Mouse (Mus musculus): ENCODE results near the gene Itch. TPM values are rescaled to one million over a fixed set of nuclear protein-coding genes. Genes with fewer than 3 reads are reported as not detected.

Itch gene
- 35.0 and 35.9 TPM in 2 replicates for polyA plus RNA-seq (2015; fragmentation: Nextera tagmentation; extraction: Ambion mirVana)

DNA sequence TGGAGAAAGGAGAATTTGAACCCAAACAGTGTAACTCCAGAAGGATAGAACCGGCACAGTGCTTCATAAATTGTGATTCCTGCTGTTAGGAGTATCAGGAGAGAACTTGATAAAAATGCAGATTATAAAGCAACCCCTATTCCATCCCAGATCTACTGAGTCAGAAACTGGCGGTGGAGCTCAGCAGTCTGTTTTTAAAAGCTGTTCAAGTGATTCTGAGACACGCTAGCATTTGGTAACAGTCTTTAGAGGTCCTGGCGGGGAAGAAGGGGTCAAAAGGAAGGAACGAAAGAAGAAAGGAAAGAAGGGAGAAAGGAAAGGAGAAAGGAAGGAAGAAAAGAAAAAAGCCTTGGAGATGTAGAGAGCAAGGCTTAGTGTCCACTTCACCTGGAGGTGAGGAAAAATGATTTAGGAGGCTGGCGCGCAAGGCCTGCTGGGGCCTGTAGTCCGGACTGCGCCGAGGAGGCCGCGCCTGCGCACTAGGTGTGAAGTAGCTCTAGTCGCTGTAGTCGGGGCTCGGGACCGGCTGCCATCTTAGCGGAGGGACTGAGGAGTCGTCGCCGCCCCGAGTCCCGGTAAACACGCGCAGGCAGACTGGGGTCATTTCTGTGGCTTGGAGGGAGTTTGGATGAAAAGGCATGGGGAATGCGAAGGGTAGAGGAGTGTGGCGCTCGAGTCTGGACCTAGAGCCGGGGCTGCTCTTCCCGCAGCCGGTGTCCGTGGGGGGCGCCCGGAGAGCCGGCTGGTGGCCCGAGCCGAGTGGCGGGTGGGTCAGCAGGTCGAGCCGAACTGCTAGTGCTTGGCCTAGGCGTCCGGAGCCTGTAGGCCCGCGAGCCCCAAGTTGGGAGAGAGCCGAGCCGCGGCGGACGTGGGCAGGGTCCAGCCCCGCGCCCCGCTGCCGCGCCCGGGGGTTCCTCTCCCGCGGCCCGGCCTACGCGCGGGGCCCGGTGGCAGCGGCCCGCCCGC is at the start of gene Itch:
Gene Itch (plus strand): TSS at position 499 of the 966 bp plus-strand sequence.
- peaks cover 3% of the 10 kb centered on the region for H3K36me3 ChIP-seq (ENCODE audit: control insufficient read depth, insufficient read depth)
- no peaks in the 10 kb centered on the region for H3K27me3 ChIP-seq (ENCODE audit: control insufficient read depth, insufficient read depth, low read length)
- 2% methylated on average over 58 of the region's 65 CpGs for WGBS
- peak within 1 kb of the TSS; percentile 90 for H3K4me3 ChIP-seq (ENCODE audit: low read length)
- peak within 1 kb of the TSS; percentile 87 for H3K27ac ChIP-seq (ENCODE audit: low read length)
- ATAC-seq (replicated peaks; ENCODE audit: extremely low read depth, insufficient read depth, low FRiP score), result peak; percentile 96
- H3K9me3 ChIP-seq (replicated peaks; ENCODE audit: control insufficient read depth, low read length), result no peaks in the 10 kb centered on the region
- H3K4me1 ChIP-seq (ENCODE audit: control insufficient read depth, insufficient read depth, low read length), result peaks cover 17% of the 10 kb centered on the region
- H3K9ac ChIP-seq (ENCODE audit: low read length), result peak within 1 kb of the TSS; percentile 97
- H3K4me2 ChIP-seq (ENCODE audit: low read depth, low read length), result peak within 1 kb of the TSS; percentile 73

DNA sequence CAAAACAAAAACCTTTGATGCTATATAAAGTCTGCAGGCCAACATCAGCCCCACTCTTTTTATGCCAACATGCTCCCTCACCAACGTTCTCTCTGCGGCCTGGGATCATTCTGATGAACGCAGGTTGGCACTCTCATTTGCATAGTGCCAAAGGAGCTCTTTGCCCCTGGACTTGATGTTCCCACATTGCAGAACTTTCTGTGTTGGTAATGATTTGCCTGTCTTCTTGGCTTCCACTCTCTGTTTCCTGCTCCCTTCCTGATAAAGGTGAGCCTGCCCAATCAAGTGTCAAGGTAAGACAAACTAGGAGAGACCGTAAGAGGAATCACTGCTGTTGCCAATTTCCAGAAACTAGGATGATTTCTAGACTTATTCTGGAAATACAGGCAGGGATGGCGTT is 48.8 kb upstream of the Itch start:
- no peak overlapping the region for H3K9ac ChIP-seq (ENCODE audit: low read length)
- ATAC-seq (replicated peaks; ENCODE audit: extremely low read depth, insufficient read depth, low FRiP score), result no peak
- H3K27ac ChIP-seq (ENCODE audit: low read length), result no peak overlapping the region
- 83% methylated on average over 5 of the region's 5 CpGs for WGBS
- no peak overlapping the region for H3K4me2 ChIP-seq (ENCODE audit: low read depth, low read length)
- H3K4me3 ChIP-seq (ENCODE audit: low read length), result no peak overlapping the region
- no peaks in the 10 kb centered on the region for H3K9me3 ChIP-seq (replicated peaks; ENCODE audit: control insufficient read depth, low read length)
- no peaks in the 10 kb centered on the region for H3K27me3 ChIP-seq (ENCODE audit: control insufficient read depth, insufficient read depth, low read length)
- H3K36me3 ChIP-seq (ENCODE audit: control insufficient read depth, insufficient read depth), result no peaks in the 10 kb centered on the region
- no peaks in the 10 kb centered on the region for H3K4me1 ChIP-seq (ENCODE audit: control insufficient read depth, insufficient read depth, low read length)

DNA sequence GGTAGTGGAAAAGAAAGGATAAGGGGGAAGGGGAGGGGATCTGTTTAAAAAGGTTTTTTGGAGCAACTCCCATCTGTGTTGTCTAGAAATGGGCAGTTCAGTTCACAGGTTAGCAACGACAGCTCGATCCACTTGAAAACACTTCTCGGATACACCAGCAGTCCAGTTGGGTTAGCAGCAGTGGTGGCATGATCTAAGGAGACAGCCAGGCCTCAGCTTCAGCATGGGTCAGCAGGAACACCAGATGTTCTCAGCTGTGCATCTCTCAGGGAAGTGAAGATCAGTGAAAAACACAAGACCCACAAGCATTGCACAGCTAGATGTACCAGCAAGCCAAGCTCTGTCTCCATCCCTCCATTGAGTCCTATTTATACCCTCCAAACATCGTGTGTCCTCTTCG is 47.0 kb upstream of the Itch start:
- Histone ChIP-seq H3K36me3 (ENCODE audit: control insufficient read depth, insufficient read depth) (no peaks in the 10 kb centered on the region), H3K4me1 (ENCODE audit: control insufficient read depth, insufficient read depth, low read length) (0 out of 2 replicates have a peak, but pooled peaks cover under 1% of the 10 kb centered on the region), H3K9me3 (replicated peaks; ENCODE audit: control insufficient read depth, low read length) (no peaks in the 10 kb centered on the region), H3K27me3 (ENCODE audit: control insufficient read depth, insufficient read depth, low read length) (no peaks in the 10 kb centered on the region), H3K27ac (ENCODE audit: low read length) (no peak overlapping the region), H3K9ac (ENCODE audit: low read length) (no peak overlapping the region), H3K4me2 (ENCODE audit: low read depth, low read length) (no peak overlapping the region), H3K4me3 (ENCODE audit: low read length) (no peak overlapping the region)
- 83% methylated on average over 5 of the region's 5 CpGs for WGBS
- ATAC-seq (replicated peaks; ENCODE audit: extremely low read depth, insufficient read depth, low FRiP score), result no peak

DNA sequence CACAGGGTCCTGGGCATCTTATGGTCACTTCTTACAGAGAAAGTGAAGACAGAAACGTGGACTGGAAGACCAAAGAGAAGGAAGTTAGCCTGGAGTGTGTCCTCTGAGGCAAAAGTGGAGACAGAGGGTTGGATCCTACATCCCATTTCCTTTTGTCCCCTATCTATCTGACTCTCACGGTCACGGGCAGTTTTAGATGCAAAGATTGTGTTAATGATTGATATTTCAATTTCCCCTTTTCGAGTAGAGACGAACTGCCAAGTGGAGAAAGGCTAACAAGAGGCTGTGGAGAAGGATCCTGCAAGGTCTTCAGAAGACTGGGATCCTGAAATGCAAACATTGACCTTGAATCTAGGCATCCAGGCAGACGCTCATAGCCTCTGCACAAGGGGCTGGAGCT is 45.0 kb upstream of the Itch start:
- Histone ChIP-seq H3K27me3 (ENCODE audit: control insufficient read depth, insufficient read depth, low read length) (no peaks in the 10 kb centered on the region), H3K9ac (ENCODE audit: low read length) (no peak overlapping the region), H3K4me2 (ENCODE audit: low read depth, low read length) (no peak overlapping the region), H3K4me1 (ENCODE audit: control insufficient read depth, insufficient read depth, low read length) (0 out of 2 replicates have a peak, but pooled peaks cover 2% of the 10 kb centered on the region), H3K9me3 (replicated peaks; ENCODE audit: control insufficient read depth, low read length) (no peaks in the 10 kb centered on the region), H3K36me3 (ENCODE audit: control insufficient read depth, insufficient read depth) (no peaks in the 10 kb centered on the region), H3K4me3 (ENCODE audit: low read length) (no peak overlapping the region), H3K27ac (ENCODE audit: low read length) (no peak overlapping the region)
- no peak for ATAC-seq (replicated peaks; ENCODE audit: extremely low read depth, insufficient read depth, low FRiP score)
- WGBS, result 64% methylated on average over 6 of the region's 6 CpGs

DNA sequence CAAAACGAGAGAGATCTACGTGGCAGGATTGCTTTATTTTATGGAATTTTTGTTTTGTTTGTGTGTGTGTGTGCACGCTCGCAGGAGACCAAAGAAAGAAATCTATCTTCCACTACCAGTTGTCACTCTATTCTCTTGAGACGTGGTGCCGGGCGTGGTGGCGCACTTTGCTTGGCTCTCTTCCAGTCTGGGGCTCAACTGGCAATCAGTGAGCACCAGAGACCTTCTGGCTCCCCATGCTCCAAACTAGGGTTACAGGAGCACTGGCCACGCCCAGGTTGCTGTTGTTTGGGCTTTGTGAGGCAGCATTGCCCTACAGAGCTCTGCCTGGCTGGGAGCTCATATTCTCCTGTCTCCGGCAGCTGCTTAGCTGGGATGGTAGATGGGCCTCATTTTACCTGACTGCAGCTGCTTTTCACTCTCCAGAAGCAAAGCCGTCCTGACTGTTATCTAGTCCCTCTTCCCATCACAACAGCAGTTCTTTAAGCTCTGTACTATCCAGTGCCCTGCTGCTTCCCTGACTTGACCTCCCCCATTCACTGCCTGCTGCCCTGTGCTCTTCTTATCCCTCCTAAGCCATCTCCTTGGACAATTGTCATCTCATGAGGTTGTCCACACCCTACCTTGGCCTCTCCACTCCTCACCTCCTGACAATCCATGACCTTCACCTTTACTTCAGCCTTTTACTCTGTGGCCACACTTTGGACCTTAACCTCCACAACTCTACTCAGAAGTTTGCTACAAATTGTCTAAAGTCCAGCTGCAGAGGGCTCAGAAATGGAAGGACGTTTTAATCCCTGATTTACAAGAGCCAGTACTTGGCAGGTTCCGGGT is 42.2 kb upstream of the Itch start:
- no peak overlapping the region for H3K4me2 ChIP-seq (ENCODE audit: low read depth, low read length)
- no peak overlapping the region for H3K27ac ChIP-seq (ENCODE audit: low read length)
- no peaks in the 10 kb centered on the region for H3K9me3 ChIP-seq (replicated peaks; ENCODE audit: control insufficient read depth, low read length)
- 0 out of 2 replicates have a peak, but pooled peaks cover 2% of the 10 kb centered on the region for H3K4me1 ChIP-seq (ENCODE audit: control insufficient read depth, insufficient read depth, low read length)
- WGBS, result 55% methylated on average over 13 of the region's 13 CpGs
- no peak for ATAC-seq (replicated peaks; ENCODE audit: extremely low read depth, insufficient read depth, low FRiP score)
- H3K27me3 ChIP-seq (ENCODE audit: control insufficient read depth, insufficient read depth, low read length), result no peaks in the 10 kb centered on the region
- no peak overlapping the region for H3K4me3 ChIP-seq (ENCODE audit: low read length)
- no peak overlapping the region for H3K9ac ChIP-seq (ENCODE audit: low read length)
- H3K36me3 ChIP-seq (ENCODE audit: control insufficient read depth, insufficient read depth), result no peaks in the 10 kb centered on the region

DNA sequence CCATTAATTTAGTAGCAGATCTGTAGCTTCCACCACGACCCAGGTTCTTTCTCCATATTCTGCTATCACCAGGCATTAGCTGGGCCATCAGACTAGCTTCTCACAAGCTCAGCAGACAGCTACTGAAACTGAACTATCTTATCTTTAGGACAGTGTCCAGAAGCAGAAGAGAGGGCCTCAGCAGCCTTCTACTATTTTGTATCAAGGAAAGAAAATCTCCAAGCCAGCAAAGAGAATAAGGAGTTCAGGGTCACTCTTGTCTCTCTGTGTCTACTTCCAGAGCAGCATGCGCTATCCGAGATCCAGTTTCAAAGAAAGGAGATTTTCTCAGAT is 41.6 kb upstream of the Itch start:
- no peak for ATAC-seq (replicated peaks; ENCODE audit: extremely low read depth, insufficient read depth, low FRiP score)
- no peaks in the 10 kb centered on the region for H3K9me3 ChIP-seq (replicated peaks; ENCODE audit: control insufficient read depth, low read length)
- no peak overlapping the region for H3K27ac ChIP-seq (ENCODE audit: low read length)
- no peak overlapping the region for H3K9ac ChIP-seq (ENCODE audit: low read length)
- 60% methylated on average over 3 of the region's 3 CpGs for WGBS
- no peaks in the 10 kb centered on the region for H3K27me3 ChIP-seq (ENCODE audit: control insufficient read depth, insufficient read depth, low read length)
- no peak overlapping the region for H3K4me2 ChIP-seq (ENCODE audit: low read depth, low read length)
- H3K4me3 ChIP-seq (ENCODE audit: low read length), result no peak overlapping the region
- no peaks in the 10 kb centered on the region for H3K36me3 ChIP-seq (ENCODE audit: control insufficient read depth, insufficient read depth)
- 0 out of 2 replicates have a peak, but pooled peaks cover 2% of the 10 kb centered on the region for H3K4me1 ChIP-seq (ENCODE audit: control insufficient read depth, insufficient read depth, low read length)

DNA sequence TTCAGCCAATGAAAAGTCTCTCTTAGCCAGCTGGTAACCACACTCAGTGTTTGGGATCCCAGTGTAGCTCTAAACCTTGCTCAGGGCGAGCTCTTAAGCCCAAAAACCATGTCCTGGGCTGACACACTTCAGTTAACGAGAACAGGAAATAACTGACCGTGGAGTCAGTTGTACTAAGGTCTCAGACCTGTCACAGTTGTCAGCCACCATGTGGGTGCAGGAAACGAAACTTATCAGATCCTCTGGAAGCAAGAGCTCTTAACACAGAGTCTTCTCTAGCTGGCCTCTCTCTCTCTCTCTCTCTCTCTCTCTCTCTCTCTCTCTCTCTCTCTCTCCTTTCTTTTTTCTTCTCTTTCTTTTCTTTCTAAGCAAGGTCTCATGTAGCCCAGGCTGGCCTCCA is 39.9 kb upstream of the Itch start:
- H3K36me3 ChIP-seq (ENCODE audit: control insufficient read depth, insufficient read depth), result no peaks in the 10 kb centered on the region
- no peak overlapping the region for H3K27ac ChIP-seq (ENCODE audit: low read length)
- WGBS, result 20% methylated on average over 4 of the region's 4 CpGs
- no peak overlapping the region for H3K4me2 ChIP-seq (ENCODE audit: low read depth, low read length)
- no peak overlapping the region for H3K4me3 ChIP-seq (ENCODE audit: low read length)
- H3K9ac ChIP-seq (ENCODE audit: low read length), result no peak overlapping the region
- no peaks in the 10 kb centered on the region for H3K9me3 ChIP-seq (replicated peaks; ENCODE audit: control insufficient read depth, low read length)
- ATAC-seq (replicated peaks; ENCODE audit: extremely low read depth, insufficient read depth, low FRiP score), result no peak
- H3K4me1 ChIP-seq (ENCODE audit: control insufficient read depth, insufficient read depth, low read length), result 0 out of 2 replicates have a peak, but pooled peaks cover 2% of the 10 kb centered on the region
- no peaks in the 10 kb centered on the region for H3K27me3 ChIP-seq (ENCODE audit: control insufficient read depth, insufficient read depth, low read length)

DNA sequence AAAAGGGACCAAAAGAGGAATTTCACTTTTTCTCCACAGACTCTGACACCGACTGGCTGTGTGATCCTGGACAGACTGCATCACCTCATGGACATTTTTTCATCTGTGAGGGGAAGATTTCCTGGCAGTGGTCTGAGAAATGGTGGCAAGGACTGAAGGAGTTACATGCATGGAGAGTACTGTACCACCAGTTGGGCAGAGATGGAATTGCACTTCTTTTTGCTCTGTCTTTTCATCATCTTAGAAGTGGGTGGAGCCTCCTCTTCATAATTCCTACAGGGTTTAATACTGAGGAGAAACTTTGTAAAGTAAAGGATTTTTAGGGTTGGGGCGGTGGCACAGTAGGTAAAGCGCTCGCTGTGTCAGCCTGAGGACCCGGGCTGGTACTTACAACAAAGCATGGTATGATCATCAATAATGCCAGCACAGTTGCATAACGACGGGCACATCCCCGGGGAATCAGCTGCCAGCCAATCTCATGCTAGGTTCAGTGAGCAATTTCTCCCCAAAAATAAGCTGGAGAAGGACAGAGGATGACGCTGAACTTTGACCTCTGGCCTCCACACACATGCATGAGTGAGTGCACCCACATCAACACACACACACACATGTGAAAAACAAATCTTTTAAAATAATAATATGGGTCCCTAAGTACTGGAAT is 34.5 kb upstream of the Itch start:
- H3K4me1 ChIP-seq (ENCODE audit: control insufficient read depth, insufficient read depth, low read length), result no peaks in the 10 kb centered on the region
- WGBS, result 87% methylated on average over 9 of the region's 9 CpGs
- ATAC-seq (replicated peaks; ENCODE audit: extremely low read depth, insufficient read depth, low FRiP score), result no peak
- no peaks in the 10 kb centered on the region for H3K36me3 ChIP-seq (ENCODE audit: control insufficient read depth, insufficient read depth)
- H3K4me3 ChIP-seq (ENCODE audit: low read length), result no peak overlapping the region
- H3K9ac ChIP-seq (ENCODE audit: low read length), result no peak overlapping the region
- H3K27ac ChIP-seq (ENCODE audit: low read length), result no peak overlapping the region
- H3K9me3 ChIP-seq (replicated peaks; ENCODE audit: control insufficient read depth, low read length), result no peaks in the 10 kb centered on the region
- H3K27me3 ChIP-seq (ENCODE audit: control insufficient read depth, insufficient read depth, low read length), result no peaks in the 10 kb centered on the region
- H3K4me2 ChIP-seq (ENCODE audit: low read depth, low read length), result no peak overlapping the region
